Mouse (Mus musculus) heart, postnatal 36 days (tissue): ENCODE measurements around the gene Lrr1. TPM values are rescaled to one million over a fixed set of nuclear protein-coding genes. Genes with fewer than 3 reads are reported as not detected.
A peak's percentile ranks its signal among the peaks of the same experiment; 100 is the strongest.
"Not testable (repeated sequence)": the region's sequence is repeated elsewhere in the genome, so short reads cannot be mapped to it uniquely, and the experiment has no call there.

ENCODE experiments used
- DNase-seq, 2 experiments: peaks; one replicate each; pipeline ENCODE4 v3.0.0; 2021 to 2022
- intact Hi-C: fragments of 180-260 bp; cut with DNase I; formaldehyde crosslinking; loops from one replicate; pipeline ENCODE4 v1.15.1; 2025
- total RNA-seq, 2 experiments: library from RNA; stranded (reverse); gene quantifications; 2 replicates each; pipeline ENCODE4 v1.2.3; 2021

The Lrr1 gene
- total RNA-seq = not detected

- intact Hi-C loops = no loop called here
- DNase-seq = peak; percentile 92 to 96
Observed at GRCm38 (mm10) chr12:69168461-69169106, at the start of gene Lrr1. TSS of gene Lrr1 (plus strand) at chr12:69168814.

- intact Hi-C loops = no loop called here
- no peak for DNase-seq
Observed at GRCm38 (mm10) chr12:69119908-69120307, 48.7 kb upstream of the Lrr1 start.

GRCm38 (mm10) chr12:69122801-69123200, 45.8 kb upstream of the Lrr1 start:
- DNase-seq = no peak
- intact Hi-C loops = no loop called here

- DNase-seq = no peak
- intact Hi-C loops = no loop called here
Observed at GRCm38 (mm10) chr12:69125066-69125465, 43.5 kb upstream of the Lrr1 start.

GRCm38 (mm10) chr12:69127170-69127569, 41.4 kb upstream of the Lrr1 start:
- intact Hi-C loops = no loop called here
- peak; percentile 5 to 26 for DNase-seq

GRCm38 (mm10) chr12:69127626-69128025, 41.0 kb upstream of the Lrr1 start:
- no peak for DNase-seq
- intact Hi-C loops = no loop called here

- no peak for DNase-seq
- intact Hi-C loops = no loop called here
Observed at GRCm38 (mm10) chr12:69129634-69130310, 38.8 kb upstream of the Lrr1 start.

- intact Hi-C loops = no loop called here
- DNase-seq = no peak
Observed at GRCm38 (mm10) chr12:69130486-69130885, 38.1 kb upstream of the Lrr1 start.

- DNase-seq = no peak
- intact Hi-C loops = no loop called here
Observed at GRCm38 (mm10) chr12:69131267-69131666, 37.3 kb upstream of the Lrr1 start.

GRCm38 (mm10) chr12:69131981-69132380, 36.6 kb upstream of the Lrr1 start:
- intact Hi-C loops = no loop called here
- DNase-seq = peak; percentile 14 to 44

- no peak for DNase-seq
- intact Hi-C loops = no loop called here
Observed at GRCm38 (mm10) chr12:69139201-69139600, 29.4 kb upstream of the Lrr1 start.

- intact Hi-C loops = no loop called here
- DNase-seq = no peak
Observed at GRCm38 (mm10) chr12:69139841-69140240, 28.8 kb upstream of the Lrr1 start.

- intact Hi-C loops = no loop called here
- no peak for DNase-seq
Observed at GRCm38 (mm10) chr12:69143460-69143859, 25.2 kb upstream of the Lrr1 start.

- intact Hi-C loops = no loop called here
- no peak for DNase-seq
Observed at GRCm38 (mm10) chr12:69147166-69147735, 21.4 kb upstream of the Lrr1 start.

GRCm38 (mm10) chr12:69150049-69150448, 18.6 kb upstream of the Lrr1 start:
- DNase-seq = no peak

GRCm38 (mm10) chr12:69155923-69156322, 12.7 kb upstream of the Lrr1 start:
- no peak for DNase-seq
- intact Hi-C loops = no loop called here

More at GRCm38 (mm10) chr12:69150049-69150448, 18.6 kb upstream of the Lrr1 start:
- intact Hi-C loops = no loop called here

GRCm38 (mm10) chr12:69156436-69156835, 12.2 kb upstream of the Lrr1 start:
- DNase-seq = no peak
- intact Hi-C loops = no loop called here

GRCm38 (mm10) chr12:69157107-69157506, 11.5 kb upstream of the Lrr1 start:
- DNase-seq = no peak
- intact Hi-C loops = no loop called here

- intact Hi-C loops = no loop called here
- no peak for DNase-seq
Observed at GRCm38 (mm10) chr12:69158366-69158764, 10.2 kb upstream of the Lrr1 start.

- intact Hi-C loops = not testable (repeated sequence)
- peak; percentile 97 for DNase-seq
Observed at GRCm38 (mm10) chr12:69158765-69159577, 9.6 kb upstream of the Lrr1 start, which contains the start of gene Rps29. TSS of gene Rps29 (minus strand) at chr12:69159186.

- peak in 1 of 2 experiments; percentile 44 for DNase-seq
- intact Hi-C loops = no loop called here
Observed at GRCm38 (mm10) chr12:69159578-69159940, 9.1 kb upstream of the Lrr1 start.
